Mouse (Mus musculus): Measurements from ENCODE around the gene Rnf17. TPM values are rescaled to one million over a fixed set of nuclear protein-coding genes. Genes with fewer than 3 reads are reported as not detected.

Rnf17 gene
- polyA plus RNA-seq, 1 experiment from 2014 or later: 1.3 TPM

DNA sequence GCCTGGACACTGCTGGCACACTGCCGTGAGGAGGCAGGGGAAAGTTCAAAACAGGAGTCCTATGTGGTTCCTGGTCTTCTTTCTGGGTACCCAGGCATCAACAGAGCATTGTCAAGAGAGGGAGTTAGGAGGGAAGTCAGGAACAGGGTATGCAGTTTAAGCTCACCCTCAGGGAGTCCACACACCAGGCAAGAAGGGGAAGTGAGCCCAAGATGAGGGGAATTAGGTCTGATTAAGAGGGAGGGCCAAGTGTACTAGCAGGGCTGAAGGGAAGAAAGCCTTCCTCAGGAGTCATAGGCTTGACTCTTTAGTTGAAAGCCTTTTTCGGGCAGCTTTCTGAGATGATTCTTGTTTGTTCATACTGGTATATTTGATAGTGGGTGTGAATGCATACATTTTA, 112.4 kb downstream of the Rnf17 start:
- 78% methylated on average over 2 of the region's 2 CpGs for WGBS
- Histone ChIP-seq H3K4me2 (ENCODE audit: low read depth, low read length) (no peak overlapping the region), H3K9me3 (replicated peaks; ENCODE audit: control insufficient read depth, low read length) (no peaks in the 10 kb centered on the region), H3K4me1 (ENCODE audit: control insufficient read depth, insufficient read depth, low read length) (no peaks in the 10 kb centered on the region), H3K36me3 (replicated peaks; ENCODE audit: control insufficient read depth, insufficient read depth, low read depth, low read length) (no peaks in the 10 kb centered on the region), H3K27me3 (ENCODE audit: control insufficient read depth, insufficient read depth, low read length) (no peaks in the 10 kb centered on the region), H3K4me3 (ENCODE audit: low read depth, low read length) (no peak overlapping the region), H3K9ac (replicated peaks; ENCODE audit: low read length) (no peak overlapping the region), H3K27ac (replicated peaks; ENCODE audit: low read depth, low read length) (no peak overlapping the region)
- DNase-seq (ENCODE audit: low spot score): no peak
- ATAC-seq (replicated peaks; ENCODE audit: insufficient number of reproducible peaks, low FRiP score, low TSS enrichment, low read depth): no peak

- H3K27ac ChIP-seq (replicated peaks; ENCODE audit: low read depth, low read length): no peak overlapping the region
- no peaks in the 10 kb centered on the region for H3K4me1 ChIP-seq (ENCODE audit: control insufficient read depth, insufficient read depth, low read length)
- H3K4me2 ChIP-seq (ENCODE audit: low read depth, low read length): no peak overlapping the region
- no peaks in the 10 kb centered on the region for H3K9me3 ChIP-seq (replicated peaks; ENCODE audit: control insufficient read depth, low read length)
- H3K36me3 ChIP-seq (replicated peaks; ENCODE audit: control insufficient read depth, insufficient read depth, low read depth, low read length): no peaks in the 10 kb centered on the region; the same call in 1 of the 2 replicates
- WGBS: 79% methylated on average over 2 of the region's 2 CpGs
- H3K4me3 ChIP-seq (ENCODE audit: low read depth, low read length): no peak overlapping the region
- DNase-seq (ENCODE audit: low spot score) (no peak), ATAC-seq (replicated peaks; ENCODE audit: insufficient number of reproducible peaks, low FRiP score, low TSS enrichment, low read depth) (no peak)
- H3K9ac ChIP-seq (replicated peaks; ENCODE audit: low read length): no peak overlapping the region
- H3K27me3 ChIP-seq (ENCODE audit: control insufficient read depth, insufficient read depth, low read length): no peaks in the 10 kb centered on the region
These were observed 128.4 kb downstream of the Rnf17 start for GRCm38 (mm10) chr14:56530788-56531187.

DNA sequence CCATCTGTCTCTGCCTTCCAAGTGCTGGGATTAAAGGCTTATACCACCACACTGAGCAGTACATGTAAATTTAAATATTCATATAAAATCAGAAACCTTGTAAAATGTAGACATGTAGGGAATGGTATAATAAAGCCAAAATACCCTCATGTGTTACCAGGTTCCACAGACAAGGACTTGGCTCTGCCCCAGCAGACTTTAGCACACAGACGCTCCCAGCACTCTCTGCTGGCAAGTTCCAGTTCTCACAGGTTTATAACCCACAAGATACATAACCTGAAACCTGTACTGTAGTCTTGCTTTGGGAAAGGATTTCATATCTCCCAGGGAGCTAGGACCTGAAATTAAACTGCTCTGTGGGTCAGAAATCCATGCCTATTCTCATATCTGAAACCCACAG, 142.6 kb downstream of the Rnf17 start:
- Histone ChIP-seq H3K9ac (replicated peaks; ENCODE audit: low read length) (no peak overlapping the region), H3K27me3 (ENCODE audit: control insufficient read depth, insufficient read depth, low read length) (no peaks in the 10 kb centered on the region), H3K4me1 (ENCODE audit: control insufficient read depth, insufficient read depth, low read length) (no peaks in the 10 kb centered on the region), H3K36me3 (replicated peaks; ENCODE audit: control insufficient read depth, insufficient read depth, low read depth, low read length) (no peaks in the 10 kb centered on the region), H3K4me3 (ENCODE audit: low read depth, low read length) (no peak overlapping the region), H3K27ac (replicated peaks; ENCODE audit: low read depth, low read length) (no peak overlapping the region), H3K9me3 (replicated peaks; ENCODE audit: control insufficient read depth, low read length) (no peaks in the 10 kb centered on the region), H3K4me2 (ENCODE audit: low read depth, low read length) (no peak overlapping the region)
- DNase-seq (ENCODE audit: low spot score) (no peak), ATAC-seq (replicated peaks; ENCODE audit: insufficient number of reproducible peaks, low FRiP score, low TSS enrichment, low read depth) (no peak)
- WGBS: 97% methylated on average over 1 of the region's 1 CpGs

DNA sequence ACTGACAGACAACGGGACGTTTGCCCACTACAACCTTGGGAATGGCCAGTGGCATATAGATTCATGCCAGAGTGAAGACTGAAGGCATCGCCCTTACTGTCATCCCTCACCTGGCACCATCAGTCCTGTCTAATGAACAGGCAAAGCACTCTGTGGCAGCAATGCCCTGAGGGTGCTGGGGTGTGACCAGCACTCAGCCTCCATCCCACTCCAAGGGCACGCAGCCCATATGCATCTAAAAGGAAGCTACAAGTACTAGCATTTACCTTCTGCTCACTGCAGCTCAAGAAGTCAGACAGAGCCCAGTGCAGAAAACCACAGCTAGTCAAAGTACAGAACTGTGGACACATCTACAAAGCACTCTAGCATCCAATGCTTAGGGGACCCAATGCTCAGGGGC, 143.1 kb downstream of the Rnf17 start:
- Histone ChIP-seq H3K27me3 (ENCODE audit: control insufficient read depth, insufficient read depth, low read length) (no peaks in the 10 kb centered on the region), H3K9me3 (replicated peaks; ENCODE audit: control insufficient read depth, low read length) (no peaks in the 10 kb centered on the region), H3K27ac (replicated peaks; ENCODE audit: low read depth, low read length) (no peak overlapping the region), H3K36me3 (replicated peaks; ENCODE audit: control insufficient read depth, insufficient read depth, low read depth, low read length) (no peaks in the 10 kb centered on the region), H3K4me3 (ENCODE audit: low read depth, low read length) (no peak overlapping the region), H3K4me2 (ENCODE audit: low read depth, low read length) (no peak overlapping the region), H3K9ac (replicated peaks; ENCODE audit: low read length) (no peak overlapping the region), H3K4me1 (ENCODE audit: control insufficient read depth, insufficient read depth, low read length) (no peaks in the 10 kb centered on the region)
- DNase-seq (ENCODE audit: low spot score) (no peak), ATAC-seq (replicated peaks; ENCODE audit: insufficient number of reproducible peaks, low FRiP score, low TSS enrichment, low read depth) (no peak)
- 87% methylated on average over 4 of the region's 4 CpGs for WGBS

GRCm38 (mm10) chr14:56550960-56551359, 148.6 kb downstream of the Rnf17 start:
- Histone ChIP-seq H3K36me3 (replicated peaks; ENCODE audit: control insufficient read depth, insufficient read depth, low read depth, low read length) (no peaks in the 10 kb centered on the region; the same call in none of the 2 replicates), H3K27me3 (ENCODE audit: control insufficient read depth, insufficient read depth, low read length) (no peaks in the 10 kb centered on the region), H3K4me2 (ENCODE audit: low read depth, low read length) (no peak overlapping the region), H3K9ac (replicated peaks; ENCODE audit: low read length) (no peak overlapping the region), H3K4me3 (ENCODE audit: low read depth, low read length) (no peak overlapping the region), H3K4me1 (ENCODE audit: control insufficient read depth, insufficient read depth, low read length) (no peaks in the 10 kb centered on the region), H3K27ac (replicated peaks; ENCODE audit: low read depth, low read length) (no peak overlapping the region), H3K9me3 (replicated peaks; ENCODE audit: control insufficient read depth, low read length) (no peaks in the 10 kb centered on the region)
- ATAC-seq (replicated peaks; ENCODE audit: insufficient number of reproducible peaks, low FRiP score, low TSS enrichment, low read depth) (no peak), DNase-seq (ENCODE audit: low spot score) (no peak)
- WGBS: 96% methylated on average over 4 of the region's 4 CpGs

- H3K4me2 ChIP-seq (ENCODE audit: low read depth, low read length): no peak overlapping the region
- H3K36me3 ChIP-seq (replicated peaks; ENCODE audit: control insufficient read depth, insufficient read depth, low read depth, low read length): no peaks in the 10 kb centered on the region; the same call in none of the 2 replicates
- no peaks in the 10 kb centered on the region for H3K4me1 ChIP-seq (ENCODE audit: control insufficient read depth, insufficient read depth, low read length)
- H3K27me3 ChIP-seq (ENCODE audit: control insufficient read depth, insufficient read depth, low read length): no peaks in the 10 kb centered on the region
- DNase-seq (ENCODE audit: low spot score) (no peak), ATAC-seq (replicated peaks; ENCODE audit: insufficient number of reproducible peaks, low FRiP score, low TSS enrichment, low read depth) (no peak)
- H3K4me3 ChIP-seq (ENCODE audit: low read depth, low read length): no peak overlapping the region
- no peaks in the 10 kb centered on the region for H3K9me3 ChIP-seq (replicated peaks; ENCODE audit: control insufficient read depth, low read length)
- WGBS: 79% methylated on average over 6 of the region's 6 CpGs
- H3K27ac ChIP-seq (replicated peaks; ENCODE audit: low read depth, low read length): no peak overlapping the region
- H3K9ac ChIP-seq (replicated peaks; ENCODE audit: low read length): no peak overlapping the region
These were observed 150.5 kb downstream of the Rnf17 start for GRCm38 (mm10) chr14:56552924-56553323.

GRCm38 (mm10) chr14:56553331-56553730, 150.9 kb downstream of the Rnf17 start:
- no peak overlapping the region for H3K4me2 ChIP-seq (ENCODE audit: low read depth, low read length)
- no peaks in the 10 kb centered on the region; the same call in none of the 2 replicates for H3K36me3 ChIP-seq (replicated peaks; ENCODE audit: control insufficient read depth, insufficient read depth, low read depth, low read length)
- no peaks in the 10 kb centered on the region for H3K27me3 ChIP-seq (ENCODE audit: control insufficient read depth, insufficient read depth, low read length)
- no peak overlapping the region for H3K27ac ChIP-seq (replicated peaks; ENCODE audit: low read depth, low read length)
- ATAC-seq (replicated peaks; ENCODE audit: insufficient number of reproducible peaks, low FRiP score, low TSS enrichment, low read depth) (no peak), DNase-seq (ENCODE audit: low spot score) (no peak)
- H3K9ac ChIP-seq (replicated peaks; ENCODE audit: low read length): no peak overlapping the region
- no peak overlapping the region for H3K4me3 ChIP-seq (ENCODE audit: low read depth, low read length)
- H3K4me1 ChIP-seq (ENCODE audit: control insufficient read depth, insufficient read depth, low read length): no peaks in the 10 kb centered on the region
- 91% methylated on average over 7 of the region's 7 CpGs for WGBS
- no peaks in the 10 kb centered on the region for H3K9me3 ChIP-seq (replicated peaks; ENCODE audit: control insufficient read depth, low read length)

DNA sequence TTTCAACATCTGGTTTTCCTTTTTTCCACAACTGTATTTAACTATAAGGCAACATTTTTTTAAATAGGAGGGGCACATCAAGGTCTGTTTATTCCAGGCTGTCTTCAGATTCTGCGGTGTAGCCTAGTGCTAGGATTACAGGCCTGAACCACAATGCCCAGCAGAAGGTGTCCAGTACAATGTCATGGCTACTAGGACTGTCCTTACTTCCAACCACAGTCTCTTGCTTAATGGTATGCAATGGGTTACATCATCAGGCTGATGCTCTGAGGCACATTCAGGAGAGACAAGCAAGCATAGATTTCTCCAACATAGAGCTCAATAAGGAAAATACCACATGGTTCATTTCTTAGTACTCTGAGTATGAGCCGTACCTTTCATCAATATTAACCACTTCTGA, 152.3 kb downstream of the Rnf17 start:
- Histone ChIP-seq H3K27me3 (ENCODE audit: control insufficient read depth, insufficient read depth, low read length) (no peaks in the 10 kb centered on the region), H3K4me2 (ENCODE audit: low read depth, low read length) (no peak overlapping the region), H3K9ac (replicated peaks; ENCODE audit: low read length) (no peak overlapping the region), H3K4me1 (ENCODE audit: control insufficient read depth, insufficient read depth, low read length) (no peaks in the 10 kb centered on the region), H3K9me3 (replicated peaks; ENCODE audit: control insufficient read depth, low read length) (no peaks in the 10 kb centered on the region), H3K27ac (replicated peaks; ENCODE audit: low read depth, low read length) (no peak overlapping the region), H3K4me3 (ENCODE audit: low read depth, low read length) (no peak overlapping the region), H3K36me3 (replicated peaks; ENCODE audit: control insufficient read depth, insufficient read depth, low read depth, low read length) (no peaks in the 10 kb centered on the region; the same call in none of the 2 replicates)
- DNase-seq (ENCODE audit: low spot score) (no peak), ATAC-seq (replicated peaks; ENCODE audit: insufficient number of reproducible peaks, low FRiP score, low TSS enrichment, low read depth) (no peak)
- 97% methylated on average over 2 of the region's 2 CpGs for WGBS

Data from embryonic facial prominence, embryonic 11.5 days (tissue).